Mouse (Mus musculus) lung, postnatal 0 days (tissue): ENCODE results near the gene Smg6.

Experiments used
- CTCF ChIP-seq: IDR thresholded peaks from 2 replicates; pipeline ENCODE4 v1.5.1; 2016; ENCODE audit warnings: antibody characterized with exemption, mild to moderate bottlenecking
- EP300 ChIP-seq: IDR thresholded peaks from 2 replicates; pipeline ENCODE4 v1.6.1; 2016; ENCODE audit warnings: antibody characterized with exemption, mild to moderate bottlenecking, control low read depth

DNA sequence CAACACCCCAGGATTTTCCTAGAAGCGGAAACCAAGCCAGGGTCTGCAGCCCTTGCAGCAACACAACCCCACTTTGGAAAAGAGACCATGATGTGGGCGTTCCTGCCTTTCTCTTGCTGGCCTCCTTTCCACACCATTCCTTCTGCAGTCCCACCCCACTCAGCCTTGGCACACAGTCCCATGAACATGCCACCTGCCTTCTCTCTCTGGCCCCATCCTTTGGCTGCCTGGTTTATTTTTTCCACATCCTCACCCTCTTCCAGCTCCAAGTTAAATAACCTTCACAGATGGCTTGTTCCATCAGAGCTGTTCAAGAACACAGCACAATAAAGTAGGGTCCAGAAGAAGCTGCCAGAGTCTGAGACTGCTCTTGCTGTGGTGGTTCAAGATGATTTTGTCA, 193.7 kb downstream of the Smg6 start:
- no peak for TF ChIP-seq CTCF
- TF ChIP-seq EP300: no peak
